Mouse (Mus musculus) left cerebral cortex, postnatal 14 days (tissue): ENCODE data around the gene Ndufv2. TPM values are rescaled to one million over a fixed set of nuclear protein-coding genes. Genes with fewer than 3 reads are reported as not detected.

Source experiments
- DNase-seq, 2 experiments: peaks; one replicate each; pipeline ENCODE4 v3.0.0; 2021 to 2022; ENCODE audit warnings: low spot score in 2 of 2, mixed read lengths in 1 of 2
- intact Hi-C: fragments of 180-260 bp; cut with DNase I; formaldehyde crosslinking; loops from one replicate; pipeline ENCODE4 v1.15.1; 2025
- total RNA-seq, 2 experiments: library from RNA; stranded (reverse); gene quantifications; 2 replicates each; pipeline ENCODE4 v1.2.3; 2021

Ndufv2 gene
- total RNA-seq, 2 experiments from 2014 or later: 245 to 262 TPM

DNA sequence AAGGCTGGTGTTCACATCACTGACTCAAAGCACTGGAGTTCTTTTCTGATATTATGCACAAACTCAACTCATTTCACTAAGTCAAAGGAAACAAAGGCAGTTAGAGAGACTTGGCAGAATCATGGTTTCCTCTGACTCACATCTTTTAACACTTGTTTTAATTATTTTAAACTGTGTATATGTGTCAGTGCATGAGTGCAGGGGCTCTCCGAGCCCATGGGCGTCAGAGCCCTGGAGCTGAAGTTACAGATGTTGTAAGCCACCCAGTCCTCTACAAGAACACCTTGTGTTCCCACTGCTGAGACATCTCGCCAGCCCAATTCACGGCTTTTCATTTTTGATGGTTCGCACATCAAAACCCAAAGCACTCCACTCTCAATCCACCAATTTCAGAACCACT is 68.1 kb downstream of the Ndufv2 start:
- intact Hi-C loops: no loop called here
- no peak for DNase-seq

DNA sequence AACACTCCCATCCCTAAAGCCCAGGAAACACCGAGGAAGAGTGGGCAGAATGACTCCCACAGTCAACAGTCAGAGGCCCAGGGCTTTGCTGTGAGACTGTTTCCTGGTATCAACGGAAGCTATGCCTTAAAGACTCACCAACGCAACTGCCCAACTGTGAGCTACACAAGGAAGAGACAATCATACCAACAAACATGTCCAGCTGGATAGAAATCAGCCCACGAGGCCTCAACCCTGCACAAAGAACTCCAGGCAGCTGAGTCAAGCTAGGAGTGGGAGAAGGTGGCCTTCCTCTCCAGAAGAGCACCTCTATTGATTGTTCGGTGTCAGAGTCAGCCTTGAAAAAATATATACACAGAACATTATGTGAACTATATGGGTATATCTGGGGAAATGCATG is 69.4 kb downstream of the Ndufv2 start:
- intact Hi-C loops: no loop called here
- DNase-seq: no peak

Other genes starting within 250 kb of the Ndufv2 start
- gene Ralbp1, start 215.8 kb downstream of the Ndufv2 start, total RNA-seq: 10 to 100 TPM; 43.4 to 47.2 TPM
- gene Twsg1, start 150.3 kb downstream of the Ndufv2 start, total RNA-seq: 10 to 100 TPM; 21.9 to 25.6 TPM
- 100 to 1,000 TPM; 107 to 113 TPM for gene Ankrd12, start 24.5 kb downstream of the Ndufv2 start, total RNA-seq
- 10 to 100 TPM; 43.5 to 43.9 TPM for gene Washc1, start 10.0 kb upstream of the Ndufv2 start, total RNA-seq
- gene Ddx11, start 22.0 kb upstream of the Ndufv2 start, total RNA-seq: 1 to 10 TPM; 2.8 to 3.0 TPM